34 mouse cellular contexts compared by ENCODE assay signal in genomic region chr12:40935098-40935759, GRCm38 (mm10).
DNase-seq lines count a peak whose midpoint lies in the region; ATAC-seq and TF ChIP-seq lines count a peak whose summit lies in the region.
"Had no signal": no experiment of that assay in that cellular context is flagged by ENCODE, and none has a peak within 500 bp of the region (broad histone marks: within the 10 kb centered on the region; RNA-seq: fewer than 3 reads in every experiment).

No protein-coding gene starts in this region.

- H3K4me3 ChIP-seq in MEL (ENCODE audit: control insufficient read depth in 1 of 2, insufficient read depth in 1 of 2, low read depth in 2 of 2, low read length in 2 of 2), result no peak overlapping the region
- H3K4me3 ChIP-seq in liver, embryonic 14.5 days (ENCODE audit: insufficient read depth in 1 of 2, low read depth in 2 of 2, low read length in 2 of 2), result peak overlapping the region; percentile 12 to 17; a peak in 2 of 4 replicates
- H3K4me3 ChIP-seq in hindbrain, embryonic 14.5 days (replicated peaks; ENCODE audit: low read length), result no peak overlapping the region
- H3K4me3 ChIP-seq: embryonic facial prominence, embryonic 12.5 days; forebrain, embryonic 12.5 days; heart, embryonic 10.5 days; hindbrain, embryonic 15.5 days; limb, embryonic 10.5 days; limb, embryonic 15.5 days; lung, embryonic 15.5 days had no signal

- no peak for TF ChIP-seq RAD21 in MEL (IDR thresholded peaks at IDR 0.05; ENCODE audit: low read depth, low read length)

- WGBS in liver, embryonic 14.5 days (ENCODE audit: insufficient replicate concordance), result 49% methylated on average over 2 of the region's 2 CpGs
- WGBS in hindbrain, embryonic 14.5 days, result 86% methylated on average over 2 of the region's 2 CpGs

- H3K9ac ChIP-seq in MEL (ENCODE audit: control insufficient read depth, low read depth, low read length, poor library complexity, severe bottlenecking), result no peak overlapping the region
- peak overlapping the region; percentile 75 for H3K9ac ChIP-seq in liver, embryonic 14.5 days (replicated peaks)
- H3K9ac ChIP-seq in hindbrain, embryonic 14.5 days, result no peak overlapping the region
- H3K9ac ChIP-seq: embryonic facial prominence, embryonic 12.5 days; forebrain, embryonic 12.5 days; forebrain, postnatal 0 days; hindbrain, embryonic 15.5 days; limb, embryonic 15.5 days; lung, embryonic 15.5 days had no signal

- H3K27me3 ChIP-seq in MEL (ENCODE audit: control insufficient read depth in 1 of 2, insufficient read depth in 2 of 2, low read length in 2 of 2), result no peaks in the 10 kb centered on the region
- no peaks in the 10 kb centered on the region for H3K27me3 ChIP-seq in liver, embryonic 14.5 days (ENCODE audit: control insufficient read depth, insufficient read depth, low read length)
- no peaks in the 10 kb centered on the region for H3K27me3 ChIP-seq in hindbrain, embryonic 14.5 days (ENCODE audit: control insufficient read depth, insufficient read depth, low read length)
- H3K27me3 ChIP-seq: embryonic facial prominence, embryonic 12.5 days; forebrain, embryonic 12.5 days; hindbrain, embryonic 15.5 days; limb, embryonic 15.5 days; lung, embryonic 15.5 days had no signal

- no peak for TF ChIP-seq CTCF in MEL (IDR thresholded peaks at IDR 0.05 in 2 of 3, conservative IDR thresholded peaks at IDR 0.05 in 1 of 3; ENCODE audit: control insufficient read depth in 1 of 3, insufficient read depth in 1 of 3, low read depth in 2 of 3, low read length in 3 of 3, poor library complexity in 1 of 3, severe bottlenecking in 1 of 3)
- no peak for TF ChIP-seq CTCF in liver, embryonic 14.5 days (IDR thresholded peaks at IDR 0.05; ENCODE audit: low read depth)

- no peaks in the 10 kb centered on the region for H3K9me3 ChIP-seq in MEL (replicated peaks; ENCODE audit: insufficient read depth, low read length)
- no peaks in the 10 kb centered on the region for H3K9me3 ChIP-seq in liver, embryonic 14.5 days (ENCODE audit: control insufficient read depth, low read length)
- no peaks in the 10 kb centered on the region for H3K9me3 ChIP-seq in hindbrain, embryonic 14.5 days (ENCODE audit: control insufficient read depth, low read length)
- H3K9me3 ChIP-seq: embryonic facial prominence, embryonic 12.5 days; forebrain, embryonic 12.5 days; heart, embryonic 10.5 days; hindbrain, embryonic 15.5 days; limb, embryonic 10.5 days; limb, embryonic 15.5 days; lung, embryonic 15.5 days had no signal

- TF ChIP-seq POLR2A in MEL (IDR thresholded peaks at IDR 0.05; ENCODE audit: control insufficient read depth in 1 of 2, insufficient read depth in 1 of 2, low read depth in 1 of 2, low read length in 2 of 2, poor library complexity in 1 of 2), result no peak

- peak; percentile 2 for DNase-seq in MEL (ENCODE audit: low read depth, low spot score)
- DNase-seq in c-Kit-negative CD71-positive TER-119-positive erythroid progenitor cells, embryonic 14.5 days (ENCODE audit: low read depth, low spot score), result peak; percentile 75
- DNase-seq in liver, embryonic 14.5 days (ENCODE audit: low read depth in 3 of 3, low spot score in 3 of 3), result peak; percentile 68 to 75 (median 75)
- DNase-seq in frontal cortex, adult 2 months (ENCODE audit: extremely low spot score in 1 of 2, low spot score in 1 of 2), result no peak
- no peak for DNase-seq in hindbrain, embryonic 14.5 days (ENCODE audit: low spot score)
- DNase-seq in layer of hippocampus, adult 18-20 months (ENCODE audit: low spot score in 2 of 2), result no peak
- DNase-seq in gastrocnemius, postnatal 14 days, result no peak
- DNase-seq: adrenal gland, adult 2 months; adrenal gland, postnatal 36 days; B cell, adult 2 months; cerebellum, adult 11 months; cerebellum, adult 9-11 months; embryo, embryonic 11 days; forebrain, postnatal 0 days; gastrocnemius, postnatal 10 days; heart, adult 11 months; heart, postnatal 4 days; kidney, adult 8-10 months; kidney, postnatal 4 days; lung, postnatal 36 days; right cerebral cortex, postnatal 4 days had no signal

- no peak overlapping the region for H3K27ac ChIP-seq in MEL (ENCODE audit: control insufficient read depth, low read depth, low read length)
- H3K27ac ChIP-seq in liver, embryonic 14.5 days, result peak overlapping the region; percentile 89
- H3K27ac ChIP-seq in hindbrain, embryonic 14.5 days, result no peak overlapping the region
- H3K27ac ChIP-seq: embryonic facial prominence, embryonic 12.5 days; forebrain, embryonic 12.5 days; heart, embryonic 10.5 days; hindbrain, embryonic 15.5 days; kidney, postnatal 0 days; limb, embryonic 10.5 days; limb, embryonic 15.5 days; lung, embryonic 15.5 days had no signal

- ATAC-seq in erythroid progenitor cell, adult 5-6 weeks (replicated peaks; ENCODE audit: low FRiP score, poor library complexity, severe bottlenecking), result peak; percentile 95
- peak; percentile 97 for ATAC-seq in liver, embryonic 14.5 days (ENCODE audit: insufficient read depth)
- ATAC-seq in hindbrain, embryonic 14.5 days (ENCODE audit: low FRiP score), result no peak
- ATAC-seq: activated CD4-positive, CD25-positive, alpha-beta regulatory T cell, adult 4 months; forebrain, postnatal 0 days; inflammation-experienced regulatory T-cells, adult 6 months; midbrain, embryonic 16.5 days had no signal

- TF ChIP-seq EP300 in MEL (IDR thresholded peaks at IDR 0.05; ENCODE audit: low read depth in 1 of 2, low read length in 2 of 2), result no peak
- TF ChIP-seq EP300 in liver, embryonic 14.5 days (IDR thresholded peaks at IDR 0.05; ENCODE audit: low read depth), result peak; percentile 83

- no peaks in the 10 kb centered on the region for H3K36me3 ChIP-seq in MEL (ENCODE audit: control insufficient read depth in 1 of 2, insufficient read depth in 2 of 2, low read length in 2 of 2)
- no peaks in the 10 kb centered on the region for H3K36me3 ChIP-seq in liver, embryonic 14.5 days (replicated peaks; ENCODE audit: control insufficient read depth, insufficient read depth, low read depth)
- H3K36me3 ChIP-seq in hindbrain, embryonic 14.5 days (replicated peaks; ENCODE audit: control insufficient read depth, insufficient read depth), result no peaks in the 10 kb centered on the region
- H3K36me3 ChIP-seq: embryonic facial prominence, embryonic 12.5 days; forebrain, embryonic 12.5 days; heart, embryonic 10.5 days; hindbrain, embryonic 15.5 days; limb, embryonic 10.5 days; limb, embryonic 15.5 days; lung, embryonic 15.5 days had no signal

- H3K79me2 ChIP-seq in MEL (ENCODE audit: control insufficient read depth, insufficient read depth, low read length, poor library complexity), result no peaks in the 10 kb centered on the region

- no peaks in the 10 kb centered on the region for H3K4me1 ChIP-seq in MEL (ENCODE audit: control insufficient read depth in 1 of 2, insufficient read depth in 2 of 2, low read length in 2 of 2)
- H3K4me1 ChIP-seq in liver, embryonic 14.5 days (replicated peaks; ENCODE audit: control insufficient read depth in 2 of 2, insufficient read depth in 2 of 2, low read length in 1 of 2), result peaks cover 22 to 24% of the 10 kb centered on the region in 2 experiments
- H3K4me1 ChIP-seq in hindbrain, embryonic 14.5 days (replicated peaks; ENCODE audit: control insufficient read depth, insufficient read depth, low read length), result no peaks in the 10 kb centered on the region
- H3K4me1 ChIP-seq: embryonic facial prominence, embryonic 12.5 days; forebrain, embryonic 12.5 days; heart, embryonic 10.5 days; hindbrain, embryonic 15.5 days; limb, embryonic 10.5 days; limb, embryonic 15.5 days; lung, embryonic 15.5 days had no signal

- H3K4me2 ChIP-seq in liver, embryonic 14.5 days (ENCODE audit: low read depth), result peak overlapping the region; percentile 71
- H3K4me2 ChIP-seq in hindbrain, embryonic 14.5 days (replicated peaks), result no peak overlapping the region
- H3K4me2 ChIP-seq: embryonic facial prominence, embryonic 12.5 days; forebrain, embryonic 12.5 days; hindbrain, embryonic 15.5 days; limb, embryonic 15.5 days; lung, embryonic 15.5 days; midbrain, embryonic 11.5 days had no signal

- intact Hi-C loops in gastrocnemius, postnatal 14 days (cut with DNase I; ENCODE audit: low total_unique reads), result no loop called here

TF ChIP-seq in MEL, 35 proteins besides CTCF, POLR2A, EP300 and RAD21:
- TF ChIP-seq ZC3H11A (IDR thresholded peaks at IDR 0.05; ENCODE audit: low read depth, low read length) (no peak), UBTF (IDR thresholded peaks at IDR 0.05; ENCODE audit: borderline replicate concordance, insufficient read depth, low read depth, low read length) (no peak), MYB (IDR thresholded peaks at IDR 0.05; ENCODE audit: low read depth, low read length) (no peak), SIN3A (IDR thresholded peaks at IDR 0.05; ENCODE audit: low read length) (no peak), USF2 (IDR thresholded peaks at IDR 0.05; ENCODE audit: borderline replicate concordance in 1 of 2, insufficient read depth in 1 of 2, low read depth in 1 of 2, low read length in 2 of 2) (no peak), ZKSCAN1 (IDR thresholded peaks at IDR 0.05; ENCODE audit: low read depth, low read length) (no peak), CHD1 (IDR thresholded peaks at IDR 0.05; ENCODE audit: low read depth, low read length) (no peak), MYC (IDR thresholded peaks at IDR 0.05; ENCODE audit: low read depth, low read length) (no peak), POLR2AphosphoS5 (IDR thresholded peaks at IDR 0.05; ENCODE audit: borderline replicate concordance, low read depth, low read length) (no peak), ZMIZ1 (IDR thresholded peaks at IDR 0.05; ENCODE audit: low read depth, low read length) (no peak), HCFC1 (IDR thresholded peaks at IDR 0.05; ENCODE audit: low read depth, low read length) (no peak), RCOR1 (IDR thresholded peaks at IDR 0.05; ENCODE audit: low read depth, low read length) (no peak), KAT2A (conservative IDR thresholded peaks at IDR 0.05; ENCODE audit: low read depth, low read length) (no peak), MXI1 (IDR thresholded peaks at IDR 0.05; ENCODE audit: low read depth, low read length) (no peak)

Comparison
In these comparisons a context has a peak if more than half of its experiments do, and no peak if none do; other contexts are left out.
1. DNase-seq: peak in MEL (single experiment), c-Kit-negative CD71-positive TER-119-positive erythroid progenitor cells, embryonic 14.5 days (single experiment) and liver, embryonic 14.5 days (3 of 3); none in frontal cortex, adult 2 months (0 of 2), hindbrain, embryonic 14.5 days (single experiment), layer of hippocampus, adult 18-20 months (0 of 2) and gastrocnemius, postnatal 14 days (single experiment).
2. H3K4me3 ChIP-seq: peak in liver, embryonic 14.5 days (2 of 2); none in MEL (0 of 2) and hindbrain, embryonic 14.5 days (single experiment).